Mouse (Mus musculus): ENCODE measurements around the gene Unc5cl. TPM values are rescaled to one million over a fixed set of nuclear protein-coding genes. Genes with fewer than 3 reads are reported as not detected.
"Not testable (repeated sequence)": the region's sequence is repeated elsewhere in the genome, so short reads cannot be mapped to it uniquely, and the experiment has no call there.

Gene Unc5cl
- total RNA-seq, 2 experiments from 2014 or later = not detected

DNA sequence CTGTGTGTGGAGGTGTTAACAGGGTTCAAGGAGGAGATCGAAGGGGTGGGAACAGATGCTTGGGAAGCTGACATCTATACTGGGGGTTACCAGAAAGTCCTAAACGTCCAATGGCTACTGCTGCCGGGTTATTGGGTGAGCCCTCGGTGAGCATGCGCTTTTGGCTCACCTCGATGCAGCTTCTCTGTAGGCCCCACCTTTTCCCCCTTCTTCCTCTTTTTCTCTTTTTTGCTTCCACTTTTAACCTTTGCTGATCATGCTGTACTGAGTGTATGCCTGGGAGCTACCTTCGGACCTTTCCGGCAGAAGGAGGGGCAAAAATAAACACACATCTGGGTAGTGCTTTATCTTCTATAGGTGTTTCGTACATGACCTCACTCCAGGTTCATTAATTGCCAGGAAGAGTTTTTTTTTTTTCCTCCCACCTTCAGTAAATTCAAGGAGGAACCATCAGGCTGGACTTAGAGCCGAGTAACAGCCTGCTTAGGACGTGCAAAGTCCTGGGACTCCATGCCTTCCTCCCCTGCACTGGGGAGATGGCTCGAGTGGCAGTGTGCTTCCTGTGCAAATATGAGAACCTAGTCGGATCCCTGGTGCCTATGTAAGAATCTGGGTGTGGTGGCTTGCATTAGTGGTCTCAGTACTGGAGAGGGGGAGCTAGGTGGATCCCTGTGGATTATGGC, 3.4 kb downstream of the Unc5cl start:
- no peak for DNase-seq
- intact Hi-C loops (cut with DNase I; ENCODE audit: low total_unique reads) = no loop called here

DNA sequence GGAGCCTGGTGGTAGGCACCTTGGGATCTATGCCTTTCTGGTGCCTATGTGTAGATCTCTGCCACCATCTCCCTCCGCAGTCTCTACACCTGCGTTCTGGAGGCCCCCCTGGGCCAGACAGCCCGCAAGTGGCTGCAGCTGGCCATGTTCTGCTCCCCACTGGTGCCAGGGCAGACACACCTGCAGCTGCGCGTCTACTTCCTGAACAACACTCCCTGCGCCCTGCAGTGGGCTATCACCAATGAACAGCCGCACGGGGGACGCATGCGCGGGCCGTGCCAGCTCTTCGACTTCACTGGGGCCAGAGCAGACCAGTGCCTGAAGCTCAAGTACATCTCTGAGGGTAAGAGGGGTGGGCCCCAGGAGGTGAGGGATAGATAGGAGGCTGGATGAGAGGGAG, 7.4 kb downstream of the Unc5cl start:
- intact Hi-C loops (cut with DNase I; ENCODE audit: low total_unique reads) = no loop called here
- no peak for DNase-seq

DNA sequence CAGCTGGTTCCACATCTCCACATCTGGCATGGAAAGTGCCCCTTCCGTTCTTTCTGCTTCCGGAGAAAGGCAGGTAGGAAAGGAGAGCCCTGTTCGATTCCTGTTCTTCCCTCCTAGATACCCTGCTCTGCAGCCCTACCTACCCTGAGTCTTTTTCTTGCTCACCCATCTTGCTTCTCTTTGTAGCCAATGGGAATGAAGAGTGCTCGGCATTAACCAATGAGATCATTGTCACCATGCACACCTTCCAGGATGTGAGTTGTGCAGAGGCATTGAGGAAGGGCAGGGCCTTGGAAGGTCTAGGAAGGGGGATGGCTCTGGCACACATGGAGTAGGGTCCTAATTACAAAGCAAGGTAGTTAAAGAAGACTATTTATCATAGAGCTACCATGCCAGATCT, 8.7 kb downstream of the Unc5cl start:
- intact Hi-C loops (cut with DNase I; ENCODE audit: low total_unique reads) = no loop called here

DNA sequence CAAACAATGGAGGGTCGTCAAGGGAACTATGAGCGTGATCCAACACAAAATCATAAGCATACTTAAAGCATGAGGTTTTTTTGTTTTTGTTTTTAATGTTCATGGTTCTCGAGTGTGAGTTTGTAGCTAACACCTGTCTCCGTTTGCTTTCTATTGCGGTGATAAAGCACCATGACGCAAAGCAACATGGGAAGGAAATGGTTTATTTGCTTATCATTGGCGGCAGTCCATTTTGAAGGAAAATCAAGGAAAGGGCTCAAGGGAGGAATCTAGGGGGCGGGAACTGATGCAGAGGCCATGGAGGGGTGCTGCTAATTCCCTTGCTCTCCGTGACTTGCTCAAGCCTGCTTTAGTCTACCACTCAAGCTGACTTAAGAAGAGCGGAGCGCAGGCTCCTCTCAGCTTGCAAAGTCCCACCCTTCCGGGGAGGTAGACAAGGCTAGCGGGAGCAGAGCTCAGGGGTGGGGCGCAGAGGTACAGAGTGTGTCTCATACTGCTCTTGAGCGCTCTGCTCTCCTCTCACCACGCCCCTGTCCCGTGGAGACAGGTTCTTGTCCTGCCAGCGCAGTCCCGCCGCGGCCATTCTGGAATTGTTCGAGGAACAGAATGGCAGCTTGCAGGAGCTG, 12.2 kb downstream of the Unc5cl start:
- intact Hi-C loops (cut with DNase I; ENCODE audit: low total_unique reads) = loop anchor here (2.0 kb wide), 1 partner anchor 136 kb away; no protein-coding TSS in a partner anchor
- DNase-seq = no peak

More for the DNA sequence above, 8.7 kb downstream of the Unc5cl start:
- no peak for DNase-seq

DNA sequence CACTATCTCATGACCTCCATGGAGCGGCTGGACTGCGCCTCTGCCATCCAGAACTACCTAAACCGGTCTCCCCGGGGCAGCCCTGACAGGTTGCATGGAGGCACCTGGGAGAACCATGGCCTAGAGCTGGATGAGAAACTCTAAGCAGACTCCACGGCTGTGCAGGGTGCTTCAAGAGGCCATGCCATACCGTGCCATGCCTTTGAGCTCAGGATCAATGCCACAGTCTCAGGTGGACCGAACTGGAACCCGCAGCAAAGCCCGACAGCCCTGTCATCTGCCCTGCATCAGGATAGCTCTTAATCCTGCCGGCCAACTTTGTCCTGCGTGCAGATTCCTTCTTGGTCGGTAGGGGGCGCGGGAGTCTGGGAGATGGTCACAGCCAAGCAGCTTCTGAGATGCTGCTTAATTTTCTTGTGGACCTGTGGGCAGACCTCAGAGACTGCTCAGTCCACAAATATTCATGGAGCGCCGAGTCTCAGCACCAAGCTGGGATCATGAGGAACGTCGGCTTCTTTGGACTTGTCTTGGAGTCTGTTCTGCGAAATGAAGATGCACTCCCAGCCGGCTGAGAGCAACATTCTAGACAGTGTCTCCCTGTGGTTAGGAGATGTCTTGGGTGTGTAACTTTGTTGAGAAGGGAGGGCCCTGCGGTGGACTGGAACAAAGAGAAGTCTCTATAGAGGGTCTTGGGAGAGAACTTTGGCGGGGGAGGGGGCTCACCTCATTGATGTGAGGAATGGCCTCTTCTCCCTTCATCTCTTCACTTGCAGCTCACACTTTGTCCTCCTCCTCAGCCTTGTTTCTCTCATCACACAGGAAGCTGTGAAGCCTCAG, 12.9 kb downstream of the Unc5cl start:
- peak; percentile 79 for DNase-seq
- intact Hi-C loops (cut with DNase I; ENCODE audit: low total_unique reads) = loop anchor here (2.0 kb wide), 1 partner anchor 135 kb away; no protein-coding TSS in a partner anchor

DNA sequence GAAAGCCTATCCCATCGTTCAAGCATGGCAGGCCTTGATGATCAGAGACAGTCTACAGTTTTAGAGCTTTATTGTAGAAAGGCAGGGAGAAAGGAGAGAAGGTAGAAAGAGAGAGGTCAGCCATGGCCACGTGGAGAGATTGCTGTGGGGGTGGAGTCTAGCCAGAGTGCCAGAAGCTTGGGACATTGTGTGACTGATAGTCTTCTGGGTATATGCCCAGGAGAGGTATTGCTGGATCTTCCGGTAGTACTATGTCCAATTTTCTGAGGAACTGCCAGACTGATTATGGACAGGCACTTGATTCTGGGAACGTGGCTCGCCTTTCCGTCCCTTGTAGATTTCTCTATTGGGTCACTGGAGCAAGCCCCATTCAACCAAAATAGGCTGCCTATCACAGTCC, 19.6 kb downstream of the Unc5cl start:
- DNase-seq; intact Hi-C loops (cut with DNase I; ENCODE audit: low total_unique reads): not testable (repeated sequence)

DNA sequence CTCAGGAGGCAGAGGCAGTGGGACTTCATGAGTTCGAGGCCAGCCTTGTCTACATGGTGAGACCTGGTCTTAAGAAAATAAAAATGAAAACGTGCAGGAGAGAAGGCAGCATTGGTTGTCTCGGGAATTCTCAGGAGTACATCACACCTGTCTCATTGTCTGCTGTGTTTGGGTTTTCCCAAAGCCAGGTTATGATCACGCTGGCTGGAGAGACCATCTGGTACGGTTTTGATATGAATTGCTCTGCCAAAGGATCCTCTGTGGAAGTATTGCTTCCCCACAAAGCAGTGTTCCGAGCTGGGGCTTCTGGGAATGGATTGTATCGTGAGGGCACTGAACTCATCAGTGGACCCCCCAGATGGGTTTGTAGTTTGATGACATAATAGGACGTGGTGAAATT, 20.7 kb downstream of the Unc5cl start:
- intact Hi-C loops (cut with DNase I; ENCODE audit: low total_unique reads) = no loop called here
- no peak for DNase-seq

DNA sequence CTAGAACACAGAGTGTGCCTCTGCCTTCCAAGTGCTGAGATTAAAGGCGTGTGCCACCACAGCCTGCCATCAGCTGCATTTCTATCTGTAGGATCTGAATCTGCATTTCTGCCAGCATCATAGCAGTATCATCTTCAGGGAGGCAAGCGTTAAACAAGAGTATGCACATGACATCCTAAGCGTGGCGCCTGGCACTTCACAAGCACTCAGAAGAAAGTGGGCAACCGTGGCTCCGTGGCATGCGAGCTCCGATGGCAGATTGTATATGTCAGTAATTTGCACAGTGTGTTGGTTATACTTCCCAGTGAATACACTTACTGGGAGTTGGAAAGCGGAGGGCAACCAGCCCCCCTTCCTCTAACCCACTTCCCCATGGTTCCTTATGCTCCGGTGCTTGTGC, 25.3 kb downstream of the Unc5cl start:
- intact Hi-C loops (cut with DNase I; ENCODE audit: low total_unique reads) = no loop called here
- DNase-seq = no peak

DNA sequence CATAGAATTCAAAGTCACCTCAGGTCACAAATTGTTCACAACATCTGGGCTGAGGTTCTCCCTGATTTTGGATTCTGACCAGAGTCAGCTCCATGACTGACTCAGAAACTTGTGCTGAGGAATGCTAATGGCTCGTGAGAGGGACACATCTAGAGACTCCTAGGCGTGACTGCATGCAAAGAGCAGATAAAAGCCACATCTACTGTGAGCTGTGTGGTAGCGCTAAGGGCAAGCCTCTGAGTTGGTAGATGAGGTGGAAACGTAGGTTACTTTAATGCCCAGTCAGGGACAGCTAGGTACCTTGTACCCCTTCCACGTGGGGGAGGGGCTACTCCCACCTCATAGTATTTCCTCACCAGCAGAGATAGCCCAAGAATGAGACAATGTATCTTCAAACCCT, 29.1 kb downstream of the Unc5cl start:
- DNase-seq = no peak
- intact Hi-C loops (cut with DNase I; ENCODE audit: low total_unique reads) = no loop called here

DNA sequence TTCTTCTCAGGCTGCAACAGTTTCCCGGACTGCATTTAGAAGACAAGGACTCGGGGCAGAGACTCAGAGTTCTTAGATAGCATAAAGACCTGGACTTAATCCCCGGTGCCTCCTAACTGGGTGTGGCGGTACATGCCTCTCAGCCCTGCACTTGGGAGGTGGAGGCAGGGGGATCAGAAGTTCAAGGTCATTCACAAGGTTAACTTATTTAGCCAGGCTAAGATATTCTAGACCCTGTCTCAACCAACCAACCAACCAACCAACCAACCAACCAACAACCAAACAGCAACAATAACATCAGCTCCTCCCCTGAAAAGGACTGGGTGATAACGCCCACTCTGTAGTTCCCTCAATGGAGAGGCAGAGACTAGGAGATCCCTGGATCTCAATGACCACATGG, 29.5 kb downstream of the Unc5cl start:
- intact Hi-C loops (cut with DNase I; ENCODE audit: low total_unique reads) = no loop called here
- no peak for DNase-seq

DNA sequence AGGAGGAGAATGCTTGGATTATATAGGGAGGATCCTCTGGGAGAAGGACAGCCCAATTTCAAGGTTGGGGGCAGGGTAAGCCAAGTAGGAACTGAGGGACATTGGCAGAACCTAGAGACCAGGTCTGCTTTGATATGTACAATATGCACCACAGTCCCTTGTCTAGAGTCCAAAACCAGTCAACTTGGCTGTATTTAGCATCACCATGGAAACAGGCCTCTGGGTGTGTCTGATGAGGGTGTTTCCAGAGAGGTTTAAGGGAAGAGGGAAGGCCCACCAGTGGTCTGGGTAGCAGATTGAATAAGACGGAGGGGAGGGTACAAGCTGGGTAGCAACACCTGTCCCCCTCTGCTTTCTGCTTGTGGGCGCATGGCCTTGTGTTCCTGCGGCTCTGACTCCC, 34.8 kb downstream of the Unc5cl start:
- DNase-seq = no peak
- intact Hi-C loops (cut with DNase I; ENCODE audit: low total_unique reads) = no loop called here

DNA sequence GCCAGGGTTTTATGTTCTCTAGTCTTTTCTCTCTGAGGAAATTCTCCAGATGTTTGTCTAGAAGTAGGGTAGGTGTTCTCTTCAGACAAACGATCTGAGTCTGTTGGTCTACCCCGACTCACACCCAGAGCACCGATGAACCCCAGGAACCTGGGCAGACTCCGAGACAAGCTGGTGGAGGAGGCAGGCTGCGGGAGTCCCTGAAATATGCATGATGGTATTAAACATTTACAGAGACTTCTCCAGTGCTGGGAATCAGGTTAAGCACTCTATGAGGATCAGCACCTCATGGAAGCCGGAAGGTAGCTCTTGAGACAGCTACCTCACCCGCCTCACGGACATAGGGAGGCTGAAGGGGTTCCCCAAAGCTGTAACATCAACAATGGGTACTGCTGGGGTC, 37.9 kb downstream of the Unc5cl start:
- intact Hi-C loops (cut with DNase I; ENCODE audit: low total_unique reads) = no loop called here
- DNase-seq = no peak

DNA sequence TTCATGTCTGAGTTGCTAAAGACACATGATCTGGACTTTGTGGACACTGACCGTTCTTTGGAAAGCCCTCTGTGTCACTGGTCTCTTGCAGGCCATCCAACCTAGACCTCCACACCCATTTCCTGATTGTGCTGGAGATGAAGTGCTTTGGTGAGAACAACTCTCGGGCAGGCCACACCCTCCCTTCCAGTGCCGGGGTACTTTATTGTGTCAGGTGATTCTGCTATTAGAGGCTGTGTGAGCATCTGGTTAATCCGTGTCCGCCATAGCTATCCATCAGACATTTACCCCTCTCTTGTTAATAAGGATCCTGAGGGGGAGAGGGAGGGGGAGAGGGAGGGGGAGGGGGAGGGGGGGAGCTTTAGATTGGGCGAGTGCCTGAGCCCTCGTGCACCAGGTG, 38.9 kb downstream of the Unc5cl start:
- intact Hi-C loops (cut with DNase I; ENCODE audit: low total_unique reads) = no loop called here
- no peak for DNase-seq

DNA sequence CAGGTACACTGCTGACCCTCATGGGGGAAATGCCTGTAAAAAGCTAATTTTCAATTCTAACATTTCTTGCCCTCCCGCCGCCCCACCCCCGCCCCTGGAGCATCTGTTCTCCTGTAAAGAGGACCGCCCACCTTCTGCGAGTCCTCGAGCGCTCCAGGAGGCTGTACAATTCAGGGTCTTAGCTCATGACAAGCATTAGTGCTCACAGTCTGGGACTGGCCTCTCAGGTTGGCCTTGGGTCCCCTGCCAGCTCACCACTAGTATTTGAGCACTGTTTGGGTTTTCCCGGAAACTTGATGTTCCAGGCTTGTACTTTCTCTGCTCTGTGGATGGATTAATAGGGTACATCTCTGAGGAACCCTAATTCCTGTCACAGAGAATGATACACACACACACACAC, 39.3 kb downstream of the Unc5cl start:
- DNase-seq = no peak
- intact Hi-C loops (cut with DNase I; ENCODE audit: low total_unique reads) = no loop called here

DNA sequence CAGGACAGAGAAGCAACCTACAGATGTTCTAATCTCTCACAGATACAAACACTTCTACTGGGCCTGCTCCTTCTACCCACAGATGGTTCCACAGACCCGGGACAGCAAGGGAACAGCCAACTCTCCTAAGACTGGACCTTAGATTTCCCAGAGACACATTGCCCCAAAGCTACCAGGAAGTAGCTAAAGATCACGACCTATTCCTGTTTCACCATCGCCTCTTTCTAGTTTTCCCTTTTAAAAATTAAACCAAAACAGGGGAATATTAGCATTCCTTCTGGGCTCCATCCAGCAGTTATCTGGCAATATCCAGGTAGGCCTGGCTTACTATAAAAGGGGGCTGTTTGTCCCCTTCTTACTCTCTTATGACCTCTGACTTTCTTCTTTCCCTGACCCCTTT, 43.3 kb downstream of the Unc5cl start:
- intact Hi-C loops (cut with DNase I; ENCODE audit: low total_unique reads) = no loop called here
- DNase-seq = no peak

DNA sequence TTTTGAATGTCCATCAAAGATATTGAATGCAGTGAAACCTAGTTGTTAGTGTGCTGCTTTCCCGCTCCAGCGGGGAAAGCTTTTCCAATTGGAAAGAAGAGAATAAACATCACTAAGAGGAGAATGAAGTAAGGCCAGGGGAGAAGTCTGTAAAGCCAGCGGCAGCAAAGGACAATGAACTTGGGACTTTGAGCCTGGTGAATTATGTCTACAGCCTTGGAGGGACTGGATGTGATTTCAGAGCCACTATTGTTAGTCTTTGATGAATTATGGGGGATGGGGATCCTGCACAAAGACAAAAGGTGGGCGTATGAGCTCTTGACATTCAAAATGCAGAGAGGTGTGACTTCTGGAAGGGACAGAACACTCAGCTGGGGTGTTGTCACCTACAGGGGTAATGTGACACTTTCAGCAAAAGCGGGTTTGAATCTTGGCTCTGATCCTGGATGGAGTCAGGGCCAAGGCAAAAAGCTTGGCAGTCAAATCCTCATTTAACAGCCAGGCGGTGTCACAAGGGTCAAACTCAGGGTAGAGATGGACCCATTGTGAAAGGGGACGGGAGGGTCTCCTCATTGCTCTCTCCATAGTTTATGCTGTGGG, 46.2 kb downstream of the Unc5cl start:
- intact Hi-C loops (cut with DNase I; ENCODE audit: low total_unique reads) = no loop called here
- no peak for DNase-seq

DNA sequence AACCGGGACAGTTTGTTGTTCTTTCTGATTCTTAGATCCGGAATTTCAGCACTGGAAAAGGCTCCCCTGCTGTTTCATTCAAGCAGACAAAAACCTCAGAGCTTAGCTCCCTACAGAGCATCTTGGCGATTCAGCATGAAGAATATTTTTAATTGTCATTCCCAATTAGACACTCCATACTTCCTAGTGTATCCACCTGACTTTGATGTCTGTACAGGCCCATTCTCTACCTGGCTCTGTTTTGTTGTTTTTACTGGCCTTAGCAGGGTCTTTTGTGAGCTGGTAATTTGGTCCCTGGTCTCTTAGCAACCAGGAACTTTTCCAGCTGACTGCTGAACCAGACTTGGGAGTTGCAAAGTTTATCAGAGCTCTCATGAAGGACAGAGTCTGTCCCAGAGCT, 50.3 kb downstream of the Unc5cl start:
- no peak for DNase-seq
- intact Hi-C loops (cut with DNase I; ENCODE audit: low total_unique reads) = no loop called here

DNA sequence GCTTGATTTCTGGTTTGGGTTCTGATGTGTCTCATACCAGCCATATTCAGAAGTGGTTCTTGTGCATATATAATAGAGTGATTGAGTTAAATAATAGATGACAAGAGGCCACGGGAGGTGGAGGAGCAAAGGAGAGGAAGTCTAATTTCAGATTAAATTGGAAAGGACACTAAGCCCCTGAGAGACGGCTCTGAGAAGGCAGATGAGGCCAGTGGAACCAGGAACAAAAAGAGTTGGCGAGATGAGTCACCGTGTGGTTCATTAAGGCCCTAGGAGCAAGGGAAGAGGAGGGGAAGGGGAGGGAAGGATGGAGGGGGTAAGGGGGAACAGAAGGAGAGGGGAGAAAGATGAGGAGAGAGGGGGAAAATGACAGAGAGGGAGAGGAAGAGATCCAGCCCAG, 52.3 kb downstream of the Unc5cl start:
- intact Hi-C loops (cut with DNase I; ENCODE audit: low total_unique reads) = no loop called here
- DNase-seq = no peak

DNA sequence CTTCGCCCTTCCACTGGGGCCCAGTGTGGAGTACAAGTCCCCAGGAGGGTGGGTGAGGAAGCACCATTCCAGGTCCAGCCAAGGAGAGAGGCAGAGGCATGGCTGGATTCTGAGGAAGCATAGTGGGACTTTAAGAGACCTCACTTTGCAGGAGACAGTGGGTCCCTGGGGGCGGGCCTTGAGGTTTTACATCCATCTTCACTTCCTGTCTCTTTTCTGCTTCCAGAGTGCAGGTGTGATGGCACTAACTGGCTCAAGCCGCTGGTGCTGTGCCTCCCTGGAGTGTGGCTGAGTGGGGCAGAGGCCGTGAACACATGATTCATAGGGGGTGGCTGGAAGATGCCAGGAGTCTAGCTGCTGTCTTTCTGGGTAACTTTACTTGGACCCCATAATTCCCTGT, 54.9 kb downstream of the Unc5cl start:
- intact Hi-C loops (cut with DNase I; ENCODE audit: low total_unique reads) = no loop called here
- DNase-seq = no peak

DNA sequence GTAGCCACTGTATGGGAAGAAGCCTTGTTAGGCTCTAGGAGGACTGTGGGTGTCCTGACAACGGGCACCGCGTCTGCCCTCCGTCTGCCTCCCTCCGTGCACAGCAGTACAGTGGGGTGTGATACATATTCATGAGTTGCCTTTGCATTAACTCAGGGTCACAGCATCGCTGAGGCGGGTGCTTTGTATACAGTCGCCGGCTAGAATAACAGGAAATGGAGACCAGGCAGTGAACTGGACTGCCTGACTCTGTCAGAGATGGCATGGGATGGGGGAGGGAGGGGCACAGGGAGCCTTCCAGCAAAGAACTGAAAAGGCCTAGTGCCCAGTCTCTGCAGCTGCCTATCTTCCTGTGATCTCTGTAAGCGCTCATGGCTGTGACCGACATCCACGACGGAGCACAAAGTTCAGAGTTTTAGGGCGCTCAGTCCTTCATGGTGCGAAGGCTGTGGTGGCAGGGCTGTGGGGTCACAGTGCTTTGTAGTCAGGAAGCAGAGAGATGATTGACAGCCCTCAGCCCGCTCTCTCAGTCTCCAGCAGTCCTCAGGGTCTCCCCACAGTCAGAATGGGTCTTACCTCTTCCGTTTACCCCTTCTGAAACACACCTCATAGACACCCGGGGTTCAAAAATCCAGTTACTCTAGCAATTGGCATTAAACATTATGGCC, 58.0 kb downstream of the Unc5cl start:
- DNase-seq = no peak
- intact Hi-C loops (cut with DNase I; ENCODE audit: low total_unique reads) = no loop called here
